Mouse (Mus musculus): Measurements from ENCODE around the gene Ptprn.

GRCm38 (mm10) chr1:75225473-75225872, 38.8 kb downstream of the Ptprn start:
- TF ChIP-seq CTCF (IDR thresholded peaks at IDR 0.05; ENCODE audit: low read depth, low read length) (no peak), POLR2A (IDR thresholded peaks at IDR 0.05; ENCODE audit: insufficient read depth, low read length) (no peak), EP300 (IDR thresholded peaks at IDR 0.05; ENCODE audit: insufficient read depth, low read depth, low read length) (no peak)

Measured in ES-Bruce4 (cell line).